Mouse (Mus musculus): ENCODE data around the gene Adcy7.
A peak's percentile ranks its signal among the peaks of the same experiment; 100 is the strongest.

Adcy7 gene

GRCm38 (mm10) chr8:88273051-88273430, 838 bp downstream of the Adcy7 start:
- DNase-seq (ENCODE audit: low spot score) = no peak

GRCm38 (mm10) chr8:88274090-88274489, 1.9 kb downstream of the Adcy7 start:
- no peak for DNase-seq (ENCODE audit: low spot score)

- no peak for DNase-seq (ENCODE audit: low spot score)
These were observed 7.0 kb downstream of the Adcy7 start for GRCm38 (mm10) chr8:88279220-88279619.

GRCm38 (mm10) chr8:88279670-88280069, 7.5 kb downstream of the Adcy7 start:
- DNase-seq (ENCODE audit: low spot score) = no peak

GRCm38 (mm10) chr8:88280904-88281303, 8.7 kb downstream of the Adcy7 start:
- DNase-seq (ENCODE audit: low spot score) = no peak

- peak; percentile 69 for DNase-seq (ENCODE audit: low spot score)
These were observed 10.5 kb downstream of the Adcy7 start for GRCm38 (mm10) chr8:88282684-88283083.

- DNase-seq (ENCODE audit: low spot score) = no peak
These were observed 11.3 kb downstream of the Adcy7 start for GRCm38 (mm10) chr8:88283243-88284115.

- no peak for DNase-seq (ENCODE audit: low spot score)
These were observed 12.5 kb downstream of the Adcy7 start for GRCm38 (mm10) chr8:88284738-88285137.

GRCm38 (mm10) chr8:88285469-88286356, 13.5 kb downstream of the Adcy7 start:
- no peak for DNase-seq (ENCODE audit: low spot score)

GRCm38 (mm10) chr8:88286421-88286960, 14.3 kb downstream of the Adcy7 start:
- no peak for DNase-seq (ENCODE audit: low spot score)

- no peak for DNase-seq (ENCODE audit: low spot score)
These were observed 16.5 kb downstream of the Adcy7 start for GRCm38 (mm10) chr8:88288622-88289242.

- DNase-seq (ENCODE audit: low spot score) = no peak
These were observed 17.7 kb downstream of the Adcy7 start for GRCm38 (mm10) chr8:88289901-88290300.

GRCm38 (mm10) chr8:88290326-88291304, 18.4 kb downstream of the Adcy7 start:
- no peak for DNase-seq (ENCODE audit: low spot score)

GRCm38 (mm10) chr8:88291305-88291690, 19.1 kb downstream of the Adcy7 start:
- DNase-seq (ENCODE audit: low spot score) = no peak

- no peak for DNase-seq (ENCODE audit: low spot score)
These were observed 20.7 kb downstream of the Adcy7 start for GRCm38 (mm10) chr8:88292926-88293325.

- no peak for DNase-seq (ENCODE audit: low spot score)
These were observed 21.6 kb downstream of the Adcy7 start for GRCm38 (mm10) chr8:88293590-88294356.

- no peak for DNase-seq (ENCODE audit: low spot score)
These were observed 22.8 kb downstream of the Adcy7 start for GRCm38 (mm10) chr8:88294977-88295376.

- DNase-seq (ENCODE audit: low spot score) = peak; percentile 36
These were observed 26.0 kb downstream of the Adcy7 start for GRCm38 (mm10) chr8:88297976-88298732.

- no peak for DNase-seq (ENCODE audit: low spot score)
These were observed 26.5 kb downstream of the Adcy7 start for GRCm38 (mm10) chr8:88298733-88299103.

All from ovary, postnatal 36 days (tissue).